Mouse (Mus musculus) neural tube, embryonic 14.5 days (tissue): ENCODE data around the gene Chrd. TPM values are rescaled to one million over a fixed set of nuclear protein-coding genes. Genes with fewer than 3 reads are reported as not detected.

Experiments used
- ATAC-seq: fragments of 200-750 bp; cut with Nextera tagmentation; 2 replicates; pipeline ENCODE4 v1.8.0; 2017; ENCODE audit warnings: low read depth, mild to moderate bottlenecking, moderate TSS enrichment, moderate library complexity
- H3K27ac ChIP-seq: fragments of 300-500 bp; sonication (generic); 2 replicates; pipeline ENCODE4 v1.5.1; 2014; ENCODE audit warnings: low read depth, mild to moderate bottlenecking, control low read depth, low read length, moderate library complexity, mixed read lengths
- H3K27me3 ChIP-seq: fragments of 300-500 bp; sonication (generic); 2 replicates; pipeline ENCODE4 v1.6.1; 2014; ENCODE audit warnings: low read length; ENCODE audit not compliant: control insufficient read depth, insufficient read depth
- H3K36me3 ChIP-seq: fragments of 300-500 bp; sonication (generic); 2 replicates; pipeline ENCODE4 v1.6.1; 2014; ENCODE audit warnings: low read length, mixed read lengths; ENCODE audit not compliant: control insufficient read depth, insufficient read depth
- H3K4me1 ChIP-seq: fragments of 300-500 bp; sonication (generic); 2 replicates; pipeline ENCODE4 v1.6.1; 2014; ENCODE audit warnings: low read length; ENCODE audit not compliant: control insufficient read depth, insufficient read depth
- H3K4me2 ChIP-seq: fragments of 300-500 bp; sonication (generic); 2 replicates; pipeline ENCODE4 v1.6.1; 2014; ENCODE audit warnings: mild to moderate bottlenecking, low read depth, low read length, control low read depth
- H3K4me3 ChIP-seq: fragments of 300-500 bp; sonication (generic); 2 replicates; pipeline ENCODE4 v1.5.1; 2014; ENCODE audit warnings: low read depth, low read length, control low read depth, mixed read lengths
- H3K9ac ChIP-seq: fragments of 300-500 bp; sonication (generic); replicated peaks from 2 replicates; pipeline ENCODE4 v1.6.1; 2014; ENCODE audit warnings: low read depth, mild to moderate bottlenecking, control low read depth, low read length, mixed read lengths
- H3K9me3 ChIP-seq: fragments of 300-500 bp; sonication (generic); 2 replicates; pipeline ENCODE4 v1.6.1; 2016; ENCODE audit warnings: low read length; ENCODE audit not compliant: control insufficient read depth
- WGBS: fragments of 180-500 bp; shearing (Covaris S2); extraction: QIAGEN DNeasy Blood & Tissue Kit; methylation state at CpG from one replicate; pipeline ENCODE4 v1.1.7; 2014; 5-methylcytosine and 5-hydroxymethylcytosine counted together
- polyA plus RNA-seq: library from polyadenylated mRNA; unstranded; fragments of >200 nt; fragmentation: Nextera tagmentation; extraction: Ambion mirVana; gene quantifications from 2 replicates; pipeline ENCODE4 v1.2.1, GENCODE M21; 2014

The Chrd gene
- polyA plus RNA-seq, 1 experiment from 2014 or later = 6.6 TPM

DNA sequence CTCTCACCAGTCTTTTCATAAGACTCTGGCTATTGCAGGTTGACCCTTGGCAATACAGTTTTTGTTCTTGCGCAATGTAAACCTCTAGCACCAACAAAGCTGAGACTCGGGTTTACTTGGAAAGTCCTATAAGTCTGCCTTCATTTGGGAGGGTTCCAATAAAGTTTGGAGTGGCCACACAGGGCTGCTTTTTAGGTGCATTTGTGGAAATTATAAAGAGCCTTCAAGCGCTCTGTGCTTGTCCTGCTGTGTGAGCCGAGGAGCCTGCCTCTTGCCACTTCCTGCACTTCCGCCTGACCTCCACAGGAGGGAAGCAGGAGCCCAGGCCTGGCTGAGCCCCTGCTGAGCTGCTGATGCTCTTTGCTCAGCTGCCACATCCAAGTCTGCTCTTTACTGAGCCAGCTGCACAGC lies 8.6 kb upstream of the Chrd start:
- WGBS = 35% methylated on average over 5 of the region's 5 CpGs
- peak; percentile 72; the same call in 1 of the 2 replicates for ATAC-seq
- H3K9me3 ChIP-seq = no peaks in the 10 kb centered on the region

DNA sequence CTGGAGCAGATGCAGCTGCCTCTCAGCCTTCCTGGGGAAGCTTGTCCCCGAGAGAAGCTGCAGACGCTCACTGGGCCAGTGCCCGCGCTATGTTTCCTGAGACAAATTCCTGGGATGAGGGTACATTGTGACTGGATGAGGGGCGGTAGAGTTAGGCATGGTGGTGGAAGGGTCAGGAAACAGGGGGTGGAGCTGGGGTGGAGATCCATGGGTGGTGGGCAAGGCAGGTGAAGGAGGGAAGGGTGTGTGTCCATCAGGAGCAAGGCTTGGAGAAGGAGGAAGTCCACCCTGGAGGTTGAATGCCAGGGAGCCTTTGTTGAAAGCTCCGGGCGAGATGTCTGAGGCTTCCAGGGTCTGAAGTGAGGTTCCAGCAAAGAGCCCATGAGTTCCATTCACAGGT lies 7.6 kb upstream of the Chrd start:
- no peak for ATAC-seq
- H3K4me1 ChIP-seq = no peaks in the 10 kb centered on the region
- H3K27ac ChIP-seq = no peak overlapping the region
- no peak overlapping the region for H3K4me2 ChIP-seq
- no peak overlapping the region for H3K4me3 ChIP-seq
- 88% methylated on average over 7 of the region's 7 CpGs for WGBS
- H3K9me3 ChIP-seq = no peaks in the 10 kb centered on the region
- no peaks in the 10 kb centered on the region for H3K27me3 ChIP-seq
- peaks cover 4% of the 10 kb centered on the region; the same call in 1 of the 2 replicates for H3K36me3 ChIP-seq
- no peak overlapping the region for H3K9ac ChIP-seq

More for the DNA sequence above, 8.6 kb upstream of the Chrd start:
- Histone ChIP-seq H3K36me3 (peaks cover 7% of the 10 kb centered on the region; the same call in 1 of the 2 replicates), H3K27me3 (no peaks in the 10 kb centered on the region), H3K4me1 (no peaks in the 10 kb centered on the region), H3K9ac (no peak overlapping the region), H3K4me3 (no peak overlapping the region), H3K4me2 (no peak overlapping the region), H3K27ac (no peak overlapping the region)

DNA sequence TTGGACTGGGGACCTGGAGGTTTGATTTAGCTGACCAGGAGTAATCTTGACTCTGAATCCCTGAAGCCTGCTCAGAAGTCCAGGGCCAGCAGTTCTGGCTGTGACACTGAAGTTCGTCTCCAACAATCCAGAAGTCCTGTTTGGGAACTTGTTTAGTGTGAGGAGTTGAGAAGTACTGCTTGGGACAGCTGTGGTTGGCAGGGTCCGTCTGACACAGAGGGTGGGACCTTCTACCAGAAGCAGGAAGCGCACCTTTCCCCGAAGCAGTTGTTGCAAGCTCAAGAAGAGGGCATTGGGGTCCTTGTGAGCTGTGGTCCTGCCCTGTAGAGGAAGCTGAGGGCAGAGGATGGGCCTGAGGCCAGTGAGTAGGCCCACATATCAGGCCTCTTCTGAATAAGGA lies 7.2 kb upstream of the Chrd start:
- no peaks in the 10 kb centered on the region for H3K4me1 ChIP-seq
- H3K9ac ChIP-seq = no peak overlapping the region
- no peaks in the 10 kb centered on the region for H3K27me3 ChIP-seq
- H3K9me3 ChIP-seq = no peaks in the 10 kb centered on the region
- no peak overlapping the region for H3K27ac ChIP-seq
- no peak overlapping the region for H3K4me2 ChIP-seq
- no peak overlapping the region for H3K4me3 ChIP-seq
- ATAC-seq = no peak
- 85% methylated on average over 4 of the region's 4 CpGs for WGBS
- peaks cover 4% of the 10 kb centered on the region; the same call in 1 of the 2 replicates for H3K36me3 ChIP-seq

DNA sequence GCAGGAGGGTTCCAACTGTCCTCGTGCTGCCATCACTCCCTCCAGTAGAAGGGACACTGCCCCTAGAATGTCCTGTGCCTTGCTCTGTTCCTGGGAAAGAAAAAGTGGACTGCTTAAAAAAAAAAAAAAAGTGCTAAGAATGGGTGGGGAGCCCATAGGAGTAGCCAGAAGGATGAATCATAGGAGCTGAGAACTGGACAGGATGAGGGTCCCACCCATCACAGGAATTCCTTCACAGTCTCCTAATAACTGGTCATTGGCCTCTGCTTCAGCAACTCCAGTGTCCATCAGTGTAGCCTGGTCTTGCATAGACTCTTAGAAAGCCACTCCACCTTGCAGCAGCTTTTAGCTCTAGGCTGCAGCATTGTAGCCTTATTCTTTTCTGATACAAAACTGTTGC lies 6.5 kb upstream of the Chrd start:
- ATAC-seq = no peak
- H3K9me3 ChIP-seq = no peaks in the 10 kb centered on the region
- no peaks in the 10 kb centered on the region for H3K4me1 ChIP-seq
- H3K27ac ChIP-seq = no peak overlapping the region
- H3K4me3 ChIP-seq = no peak overlapping the region
- no peak overlapping the region for H3K4me2 ChIP-seq
- no peak overlapping the region for H3K9ac ChIP-seq
- H3K36me3 ChIP-seq = peaks cover 4% of the 10 kb centered on the region; the same call in 1 of the 2 replicates
- WGBS = 54% methylated on average over 1 of the region's 1 CpGs
- H3K27me3 ChIP-seq = no peaks in the 10 kb centered on the region

DNA sequence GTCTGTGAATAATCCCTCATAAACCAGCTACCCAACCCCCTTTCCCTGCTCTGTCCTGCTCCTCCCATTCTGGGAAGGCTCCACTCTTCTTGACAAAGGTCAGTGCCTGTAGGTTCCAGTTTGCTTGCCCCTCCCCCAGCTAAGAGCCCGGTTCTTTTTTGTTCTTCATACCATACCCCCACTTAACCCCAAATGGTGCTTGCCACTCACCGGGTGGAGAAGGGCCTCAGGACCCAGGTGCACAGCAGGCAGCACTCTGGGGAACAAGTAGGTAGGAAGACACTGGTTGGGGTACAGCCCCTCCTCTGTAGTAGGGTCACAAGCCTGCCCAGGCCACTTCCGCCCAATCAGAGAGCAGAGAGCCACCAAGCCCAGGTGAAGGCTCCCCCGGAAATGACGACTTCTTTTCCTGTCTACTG lies 2.6 kb upstream of the Chrd start:
- ATAC-seq = no peak
- Histone ChIP-seq H3K4me1 (peaks cover 13% of the 10 kb centered on the region), H3K4me2 (no peak overlapping the region), H3K9me3 (no peaks in the 10 kb centered on the region), H3K27me3 (peaks cover 9% of the 10 kb centered on the region), H3K36me3 (no peaks in the 10 kb centered on the region), H3K9ac (no peak overlapping the region), H3K27ac (no peak overlapping the region), H3K4me3 (no peak overlapping the region)
- 37% methylated on average over 5 of the region's 5 CpGs for WGBS

DNA sequence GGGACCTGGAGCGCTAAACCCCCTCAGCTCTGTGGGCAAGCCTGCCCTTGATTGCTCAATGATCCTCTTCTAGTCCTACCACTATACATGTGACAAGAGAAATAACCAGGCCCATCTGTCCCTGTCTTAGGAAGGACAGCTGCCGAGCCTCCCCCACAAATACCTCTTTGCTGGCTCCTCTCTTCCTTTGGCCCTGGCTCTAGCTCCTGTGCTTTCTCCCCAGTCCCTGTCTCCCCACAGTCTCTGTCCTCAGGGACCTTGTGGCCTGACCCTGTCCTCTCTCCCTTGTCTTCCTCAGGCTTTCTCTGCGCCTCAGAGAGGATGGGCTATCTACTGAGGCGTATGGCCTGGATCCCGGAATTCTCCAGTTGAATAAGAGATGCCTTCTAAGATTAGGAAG lies 1.2 kb upstream of the Chrd start:
- ATAC-seq = no peak
- Histone ChIP-seq H3K36me3 (no peaks in the 10 kb centered on the region), H3K4me2 (no peak overlapping the region), H3K4me1 (peaks cover 13% of the 10 kb centered on the region), H3K27ac (no peak overlapping the region), H3K4me3 (no peak overlapping the region), H3K9me3 (no peaks in the 10 kb centered on the region), H3K9ac (no peak overlapping the region), H3K27me3 (peaks cover 9% of the 10 kb centered on the region)
- 62% methylated on average over 5 of the region's 5 CpGs for WGBS

DNA sequence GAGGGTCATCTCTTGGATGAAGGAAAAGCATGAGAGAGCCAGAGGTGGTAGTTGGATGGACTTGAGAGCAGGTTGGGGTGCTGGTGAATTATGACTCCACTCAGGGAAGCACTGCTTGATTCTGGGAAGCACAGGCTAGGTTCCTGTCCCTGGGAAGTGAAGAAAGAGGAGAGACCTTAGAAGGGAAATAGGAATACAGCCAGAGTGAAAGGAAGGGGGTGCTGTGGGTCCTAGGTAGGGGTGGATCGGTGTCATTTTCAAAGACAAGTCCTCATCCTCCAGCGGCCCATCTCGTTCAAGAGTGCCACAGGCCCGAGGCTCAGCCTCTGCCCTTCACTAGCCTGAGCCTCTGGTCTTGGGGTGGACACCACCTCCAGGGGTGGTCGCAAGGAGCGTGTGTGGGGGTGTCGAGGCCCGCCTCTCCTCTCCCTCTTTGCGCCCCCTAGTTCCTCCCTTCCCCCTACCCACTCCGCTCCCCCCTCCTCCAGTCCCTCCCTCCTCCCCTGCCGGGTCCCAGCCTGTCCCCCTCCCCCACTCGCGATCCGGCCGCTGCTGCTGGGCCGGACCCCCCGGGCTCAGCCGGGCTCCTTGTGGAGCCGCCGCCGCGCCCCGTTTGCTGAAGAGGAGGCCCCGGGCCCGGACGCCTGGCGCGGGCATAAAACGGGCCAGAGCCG lies 539 bp upstream of the Chrd start:
- Histone ChIP-seq H3K4me3 (peak overlapping the region; percentile 49), H3K4me1 (peaks cover 13% of the 10 kb centered on the region), H3K9ac (peak overlapping the region; percentile 61), H3K36me3 (no peaks in the 10 kb centered on the region), H3K27me3 (peaks cover 9% of the 10 kb centered on the region), H3K4me2 (peak overlapping the region; percentile 72), H3K9me3 (no peaks in the 10 kb centered on the region), H3K27ac (peak overlapping the region; percentile 55)
- ATAC-seq = peak; percentile 50
- under 1% methylated on average over 24 of the region's 30 CpGs for WGBS

DNA sequence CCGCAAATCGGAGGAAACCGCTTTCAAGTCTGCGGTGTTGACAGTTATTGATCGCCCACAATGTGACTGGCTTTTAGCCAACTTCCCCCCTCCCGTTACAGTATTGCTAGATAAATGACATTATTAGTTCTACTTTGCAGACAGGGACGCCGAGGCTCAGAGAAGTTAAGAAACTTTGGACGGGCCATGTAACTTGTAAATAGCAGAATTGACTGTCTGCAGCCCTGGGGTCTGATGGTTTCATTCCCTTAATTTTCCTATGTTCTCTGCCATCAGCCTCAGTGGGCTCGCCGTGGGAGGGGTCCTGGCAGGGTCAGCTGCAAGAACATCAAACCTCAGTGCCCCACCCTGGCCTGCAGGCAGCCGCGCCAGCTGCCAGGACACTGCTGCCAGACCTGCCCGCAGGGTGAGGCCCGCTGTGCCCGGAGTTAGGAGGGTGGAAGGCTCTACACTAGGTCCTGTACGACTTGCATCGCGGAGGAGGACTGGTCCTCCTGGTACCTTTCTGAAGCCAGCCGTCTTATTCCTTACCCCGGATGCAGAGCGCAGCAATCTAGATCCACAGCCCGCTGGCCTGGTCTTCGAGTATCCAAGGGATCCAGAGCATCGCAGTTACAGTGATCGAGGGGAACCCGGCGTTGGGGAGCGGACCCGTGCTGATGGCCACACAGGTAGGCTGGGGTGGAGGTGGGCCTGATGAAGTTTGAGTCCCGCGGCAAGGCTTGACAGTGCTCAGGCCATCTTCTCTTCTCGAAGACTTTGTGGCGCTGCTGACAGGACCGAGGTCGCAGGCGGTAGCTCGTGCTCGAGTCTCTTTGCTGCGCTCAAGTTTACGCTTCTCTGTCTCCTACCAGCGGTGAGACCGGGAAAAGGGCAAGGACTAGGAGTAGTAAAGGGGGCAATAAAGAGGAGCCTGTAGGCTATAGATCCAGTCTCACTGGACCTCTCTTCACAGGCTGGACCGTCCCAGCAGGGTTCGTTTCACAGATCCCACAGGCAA lies 1.1 kb downstream of the Chrd start, which contains the start of gene Thpo:
Gene Thpo, minus strand, starts transcription at position 781 of the 1,000 bp plus-strand sequence.
- peak within 1 kb of the TSS; percentile 49 for H3K4me3 ChIP-seq
- H3K9me3 ChIP-seq = no peaks in the 10 kb centered on the region
- H3K36me3 ChIP-seq = no peaks in the 10 kb centered on the region
- peak within 1 kb of the TSS; percentile 72 for H3K4me2 ChIP-seq
- 1% methylated on average over 45 of the region's 45 CpGs for WGBS
- H3K27ac ChIP-seq = no peak within 1 kb of the TSS; the same call in 1 of the 2 replicates
- peaks cover 9% of the 10 kb centered on the region for H3K27me3 ChIP-seq
- H3K9ac ChIP-seq = peak within 1 kb of the TSS; percentile 61
- peaks cover 13% of the 10 kb centered on the region for H3K4me1 ChIP-seq
- no peak for ATAC-seq

DNA sequence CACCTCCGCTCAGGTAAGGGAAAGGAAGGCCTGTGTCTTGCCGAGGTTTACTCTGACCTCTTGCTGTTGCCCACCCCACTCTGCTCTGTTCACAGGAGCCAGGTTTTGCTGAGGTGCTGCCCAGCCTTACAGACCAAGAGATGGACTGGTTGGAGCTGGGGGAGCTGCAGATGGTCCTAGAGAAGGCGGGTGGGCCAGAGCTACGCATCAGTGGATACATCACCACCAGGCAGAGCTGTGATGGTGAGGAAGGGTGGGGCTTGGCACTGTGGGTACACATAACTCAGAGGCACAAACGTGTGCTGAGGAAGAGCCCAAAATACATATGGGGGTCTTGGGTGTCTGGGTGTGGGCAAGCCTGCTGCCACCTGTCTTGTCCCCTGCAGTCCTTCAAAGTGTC lies 2.7 kb downstream of the Chrd start:
- Histone ChIP-seq H3K9ac (no peak overlapping the region), H3K4me1 (peaks cover 13% of the 10 kb centered on the region), H3K27me3 (peaks cover 9% of the 10 kb centered on the region), H3K4me3 (no peak overlapping the region), H3K27ac (no peak overlapping the region), H3K36me3 (no peaks in the 10 kb centered on the region), H3K4me2 (no peak overlapping the region), H3K9me3 (no peaks in the 10 kb centered on the region)
- WGBS = 86% methylated on average over 5 of the region's 5 CpGs
- ATAC-seq = no peak
